Mouse (Mus musculus) fat pad, adult 2 months (tissue): ENCODE measurements around the gene C1qtnf9.

Experiments
- DNase-seq: peaks from one replicate; pipeline ENCODE4 v3.0.0-alpha.2; 2011; ENCODE audit warnings: low read depth, low spot score; ENCODE audit errors: extremely low read depth

C1qtnf9 gene

GRCm38 (mm10) chr14:60783196-60783595 is 15.3 kb downstream of the C1qtnf9 start:
- no peak for DNase-seq

- DNase-seq: peak; percentile 19
Measured at GRCm38 (mm10) chr14:60784427-60785315, 16.7 kb downstream of the C1qtnf9 start, which contains the start of gene Mipep. Gene Mipep (plus strand): TSS chr14:60784573.

- no peak for DNase-seq
Measured at GRCm38 (mm10) chr14:60790103-60790502, 22.2 kb downstream of the C1qtnf9 start.

GRCm38 (mm10) chr14:60796600-60797322 is 28.8 kb downstream of the C1qtnf9 start:
- DNase-seq: no peak

- no peak for DNase-seq
Measured at GRCm38 (mm10) chr14:60797596-60797995, 29.7 kb downstream of the C1qtnf9 start.

GRCm38 (mm10) chr14:60798721-60799120 is 30.8 kb downstream of the C1qtnf9 start:
- DNase-seq: no peak

- no peak for DNase-seq
Measured at GRCm38 (mm10) chr14:60799762-60800728, 32.1 kb downstream of the C1qtnf9 start.

GRCm38 (mm10) chr14:60802026-60802425 is 34.1 kb downstream of the C1qtnf9 start:
- no peak for DNase-seq

- DNase-seq: no peak
Measured at GRCm38 (mm10) chr14:60804978-60805377, 37.0 kb downstream of the C1qtnf9 start.

- DNase-seq: no peak
Measured at GRCm38 (mm10) chr14:60805871-60806270, 37.9 kb downstream of the C1qtnf9 start.

GRCm38 (mm10) chr14:60806891-60807344 is 39.0 kb downstream of the C1qtnf9 start:
- no peak for DNase-seq

- no peak for DNase-seq
Measured at GRCm38 (mm10) chr14:60809881-60810280, 41.9 kb downstream of the C1qtnf9 start.

DNA sequence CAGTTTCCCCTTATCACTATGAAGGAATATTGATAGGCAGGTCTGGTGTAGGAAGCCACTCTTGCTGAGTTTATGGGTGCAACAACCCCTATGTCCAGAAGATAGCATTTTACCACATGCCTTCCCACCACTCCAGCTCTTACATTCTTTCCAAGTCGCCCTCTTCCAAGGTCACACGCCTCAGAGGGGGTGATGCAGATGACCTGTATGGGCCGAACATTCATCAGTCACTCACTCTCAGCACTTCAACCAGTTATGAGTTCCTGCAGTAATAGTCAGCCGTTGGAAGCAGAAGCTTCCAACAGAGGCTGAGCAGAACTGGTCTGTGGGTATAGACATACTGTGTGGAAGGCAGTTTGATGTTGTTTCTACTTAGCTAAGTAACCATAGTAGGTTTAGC is 43.6 kb downstream of the C1qtnf9 start:
- no peak for DNase-seq

DNA sequence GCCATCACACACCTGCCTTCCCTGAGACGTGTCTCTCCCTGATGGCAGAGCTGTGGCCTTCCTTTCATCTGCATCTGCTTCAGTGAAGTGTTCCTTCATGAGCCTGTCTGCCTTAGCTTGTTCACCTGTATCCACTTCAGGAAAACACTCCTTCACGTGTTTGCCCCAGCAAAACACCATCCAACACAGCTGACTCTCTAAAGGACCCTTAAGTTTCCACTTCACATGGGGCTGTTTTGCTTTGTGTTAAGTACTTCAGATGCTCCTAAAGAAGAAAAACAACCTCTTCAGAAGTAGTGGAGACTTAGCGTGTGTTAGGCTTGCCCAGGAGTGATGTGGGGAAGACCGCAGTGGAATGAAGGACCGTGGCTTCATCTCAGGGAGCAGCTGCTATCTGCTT is 47.2 kb downstream of the C1qtnf9 start:
- DNase-seq: no peak

- DNase-seq: no peak
Measured at GRCm38 (mm10) chr14:60818045-60818444, 50.1 kb downstream of the C1qtnf9 start.

DNA sequence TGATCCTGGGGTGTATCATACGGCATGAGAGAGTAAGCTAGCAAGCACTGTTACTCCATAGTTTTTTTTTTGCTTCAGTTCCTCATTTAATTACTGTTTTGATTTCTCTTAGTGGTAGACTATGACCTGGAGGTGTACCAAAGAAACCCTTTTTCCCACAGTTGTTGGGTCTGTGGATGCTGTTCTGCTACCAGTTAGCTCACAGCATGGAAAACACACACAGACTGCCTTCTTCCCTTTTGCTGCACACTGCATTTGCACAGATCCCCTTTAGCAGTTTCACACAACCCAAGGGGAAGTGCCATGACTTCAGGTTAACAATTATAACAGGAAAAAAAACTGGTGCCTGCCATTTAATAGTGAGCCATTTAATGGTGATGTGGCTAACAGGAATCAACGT is 62.2 kb downstream of the C1qtnf9 start:
- DNase-seq: no peak
